In genomic region chr6:80862256-80862655, GRCm38 (mm10) we compare ENCODE assay signal across 27 mouse cellular contexts.
DNase-seq lines count a peak whose midpoint lies in the region; ATAC-seq and TF ChIP-seq lines count a peak whose summit lies in the region.
"Had no signal": no experiment of that assay in that cellular context is flagged by ENCODE, and none has a peak within 500 bp of the region (broad histone marks: within the 10 kb centered on the region; RNA-seq: fewer than 3 reads in every experiment).

No protein-coding gene starts in this region.

- intact Hi-C loops in left cerebral cortex, adult 2 months (cut with DNase I) = loop anchor here (2.0 kb wide), 1 partner anchor 761 kb away; no protein-coding TSS in a partner anchor
- intact Hi-C loops in left cerebral cortex, postnatal 4 days (cut with DNase I) = no loop called here

- no peaks in the 10 kb centered on the region for H3K9me3 ChIP-seq in forebrain, postnatal 0 days (ENCODE audit: low read length)
- no peaks in the 10 kb centered on the region for H3K9me3 ChIP-seq in forebrain, embryonic 12.5 days
- H3K9me3 ChIP-seq in embryonic facial prominence, embryonic 10.5 days = no peaks in the 10 kb centered on the region
- H3K9me3 ChIP-seq: embryonic facial prominence, embryonic 12.5 days; heart, embryonic 13.5 days; limb, embryonic 13.5 days; liver, embryonic 12.5 days; stomach, embryonic 15.5 days had no signal

- no peak for TF ChIP-seq CTCF in forebrain, postnatal 0 days (IDR thresholded peaks at IDR 0.05; ENCODE audit: low read depth)
- TF ChIP-seq CTCF in left cerebral cortex, adult 2 months (IDR thresholded peaks at IDR 0.05) = no peak
- TF ChIP-seq CTCF in layer of hippocampus, adult 2 months (conservative IDR thresholded peaks at IDR 0.05) = no peak

- no peaks in the 10 kb centered on the region for H3K27me3 ChIP-seq in forebrain, postnatal 0 days (ENCODE audit: insufficient read depth, low read length)
- no peaks in the 10 kb centered on the region for H3K27me3 ChIP-seq in forebrain, embryonic 12.5 days
- no peaks in the 10 kb centered on the region for H3K27me3 ChIP-seq in embryonic facial prominence, embryonic 10.5 days (replicated peaks; ENCODE audit: low read depth, poor library complexity, severe bottlenecking)
- H3K27me3 ChIP-seq: embryonic facial prominence, embryonic 12.5 days; heart, embryonic 13.5 days; limb, embryonic 13.5 days; liver, embryonic 12.5 days; stomach, embryonic 15.5 days had no signal

- no peaks in the 10 kb centered on the region for H3K36me3 ChIP-seq in forebrain, postnatal 0 days (ENCODE audit: insufficient read depth)
- no peaks in the 10 kb centered on the region for H3K36me3 ChIP-seq in forebrain, embryonic 12.5 days (replicated peaks)
- no peaks in the 10 kb centered on the region for H3K36me3 ChIP-seq in embryonic facial prominence, embryonic 10.5 days (replicated peaks)
- H3K36me3 ChIP-seq: embryonic facial prominence, embryonic 12.5 days; heart, embryonic 13.5 days; limb, embryonic 13.5 days; liver, embryonic 12.5 days; stomach, embryonic 15.5 days had no signal

- peak; percentile 31 for DNase-seq in forebrain, postnatal 0 days
- no peak for DNase-seq in left cerebral cortex, adult 2 months (ENCODE audit: extremely low spot score in 1 of 2, low spot score in 2 of 2)
- DNase-seq in left cerebral cortex, postnatal 4 days = no peak
- peak in 1 of 2 experiments; percentile 66 for DNase-seq in layer of hippocampus, adult 2 months (ENCODE audit: low spot score in 2 of 2)
- no peak for DNase-seq in heart, adult 8-10 months (ENCODE audit: low spot score)
- DNase-seq in embryonic facial prominence, embryonic 10.5 days (ENCODE audit: low spot score) = no peak
- DNase-seq: adrenal gland, postnatal 25 days; cerebellum, adult 11-12 months; cerebellum, postnatal 10 days; gastrocnemius, postnatal 14 days; heart, adult 18-20 months; heart, postnatal 14 days; kidney, adult 9 months; kidney, postnatal 25 days; lung, adult 18-20 months; lung, postnatal 10 days; thymus, adult 2 months; thymus, postnatal 4 days had no signal

- no peak overlapping the region for H3K4me3 ChIP-seq in forebrain, postnatal 0 days (ENCODE audit: low read depth, low read length)
- H3K4me3 ChIP-seq in forebrain, embryonic 12.5 days (replicated peaks) = no peak overlapping the region
- H3K4me3 ChIP-seq in left cerebral cortex, adult 2 months = no peak overlapping the region
- H3K4me3 ChIP-seq in layer of hippocampus, adult 2 months = no peak overlapping the region
- no peak overlapping the region for H3K4me3 ChIP-seq in embryonic facial prominence, embryonic 10.5 days
- H3K4me3 ChIP-seq: embryonic facial prominence, embryonic 12.5 days; heart, embryonic 13.5 days; limb, embryonic 13.5 days; liver, embryonic 12.5 days; stomach, embryonic 15.5 days had no signal

- WGBS in forebrain, postnatal 0 days = 45% methylated on average over 2 of the region's 2 CpGs
- WGBS in forebrain, embryonic 12.5 days = 87% methylated on average over 2 of the region's 2 CpGs
- WGBS in embryonic facial prominence, embryonic 10.5 days = 93% methylated on average over 2 of the region's 2 CpGs

- no peaks in the 10 kb centered on the region for H3K4me1 ChIP-seq in forebrain, postnatal 0 days (ENCODE audit: insufficient read depth)
- H3K4me1 ChIP-seq in forebrain, embryonic 12.5 days = no peaks in the 10 kb centered on the region
- no peaks in the 10 kb centered on the region for H3K4me1 ChIP-seq in embryonic facial prominence, embryonic 10.5 days
- H3K4me1 ChIP-seq: embryonic facial prominence, embryonic 12.5 days; heart, embryonic 13.5 days; limb, embryonic 13.5 days; liver, embryonic 12.5 days; stomach, embryonic 15.5 days had no signal

- H3K27ac ChIP-seq in forebrain, postnatal 0 days (ENCODE audit: low read depth, low read length) = no peak overlapping the region
- H3K27ac ChIP-seq in forebrain, embryonic 12.5 days = no peak overlapping the region
- H3K27ac ChIP-seq in left cerebral cortex, adult 2 months = peak overlapping the region; percentile 33; the same call in 1 of the 2 replicates
- H3K27ac ChIP-seq in layer of hippocampus, adult 2 months = peak overlapping the region; percentile 60; the same call in 1 of the 2 replicates
- no peak overlapping the region for H3K27ac ChIP-seq in embryonic facial prominence, embryonic 10.5 days (replicated peaks)
- H3K27ac ChIP-seq: embryonic facial prominence, embryonic 12.5 days; heart, embryonic 13.5 days; hindbrain, postnatal 0 days; limb, embryonic 13.5 days; liver, embryonic 12.5 days; stomach, embryonic 15.5 days had no signal

- no peak overlapping the region for H3K9ac ChIP-seq in forebrain, postnatal 0 days
- H3K9ac ChIP-seq in forebrain, embryonic 12.5 days = no peak overlapping the region
- H3K9ac ChIP-seq: embryonic facial prominence, embryonic 12.5 days; heart, embryonic 13.5 days; limb, embryonic 13.5 days; liver, embryonic 12.5 days; stomach, embryonic 15.5 days had no signal

- no peak overlapping the region for H3K4me2 ChIP-seq in forebrain, postnatal 0 days (ENCODE audit: low read depth)
- no peak overlapping the region for H3K4me2 ChIP-seq in forebrain, embryonic 12.5 days
- H3K4me2 ChIP-seq: embryonic facial prominence, embryonic 12.5 days; heart, embryonic 13.5 days; limb, embryonic 13.5 days; liver, embryonic 12.5 days; midbrain, embryonic 11.5 days; stomach, embryonic 15.5 days had no signal

- ATAC-seq in forebrain, postnatal 0 days = peak; percentile 59; the same call in 1 of the 2 replicates
- ATAC-seq in forebrain, embryonic 12.5 days (ENCODE audit: low FRiP score) = no peak
- ATAC-seq: hindbrain, postnatal 0 days; intestine, embryonic 16.5 days; liver, embryonic 12.5 days had no signal

Comparison
In these comparisons a context has a peak if more than half of its experiments do, and no peak if none do; other contexts are left out.
1. H3K27ac ChIP-seq: peak in left cerebral cortex, adult 2 months (single experiment) and layer of hippocampus, adult 2 months (single experiment); none in forebrain, postnatal 0 days (single experiment), forebrain, embryonic 12.5 days (single experiment) and embryonic facial prominence, embryonic 10.5 days (single experiment).